27 mouse cellular contexts compared by ENCODE assay signal in the genomic region with DNA sequence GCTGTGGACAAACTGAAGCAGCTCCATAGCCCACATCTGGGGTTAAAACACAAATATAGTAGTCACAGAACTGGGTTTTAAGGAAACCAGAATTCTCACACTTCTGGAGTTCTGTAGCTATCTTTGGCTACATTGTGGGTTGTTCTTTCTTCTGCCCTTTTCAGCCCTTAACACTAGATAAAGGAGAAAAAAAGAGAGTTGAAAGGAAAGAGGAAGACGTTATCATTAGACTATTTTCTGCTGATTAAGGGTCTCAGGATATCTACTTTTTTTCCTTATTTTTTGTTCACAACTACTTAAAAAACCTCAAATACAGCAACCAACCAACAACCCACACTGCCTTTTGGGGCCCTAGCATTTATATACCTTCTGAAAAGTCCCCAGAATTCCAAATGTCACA.
DNase-seq lines count a peak whose midpoint lies in the region; ATAC-seq and TF ChIP-seq lines count a peak whose summit lies in the region.
"Had no signal": no experiment of that assay in that cellular context is flagged by ENCODE, and none has a peak within 500 bp of the region (broad histone marks: within the 10 kb centered on the region; RNA-seq: fewer than 3 reads in every experiment).

No protein-coding gene starts in this region.

- WGBS in lung, postnatal 0 days = 65% methylated on average over 1 of the region's 1 CpGs
- WGBS in olfactory bulb, adult 2 months = 33% methylated on average over 1 of the region's 1 CpGs
- WGBS in hindbrain, embryonic 11.5 days = 88% methylated on average over 1 of the region's 1 CpGs

- H3K9me3 ChIP-seq in lung, postnatal 0 days (ENCODE audit: low read length) = no peaks in the 10 kb centered on the region
- H3K9me3 ChIP-seq in MEL (replicated peaks; ENCODE audit: insufficient read depth, low read length) = no peaks in the 10 kb centered on the region
- H3K9me3 ChIP-seq in hindbrain, embryonic 11.5 days (ENCODE audit: control insufficient read depth, low read length) = no peaks in the 10 kb centered on the region
- H3K9me3 ChIP-seq: embryonic facial prominence, embryonic 13.5 days; embryonic facial prominence, embryonic 15.5 days; forebrain, embryonic 10.5 days; forebrain, embryonic 12.5 days; G1E had no signal

- no peaks in the 10 kb centered on the region for H3K27me3 ChIP-seq in lung, postnatal 0 days (replicated peaks; ENCODE audit: insufficient read depth, low read length)
- no peaks in the 10 kb centered on the region for H3K27me3 ChIP-seq in MEL (ENCODE audit: control insufficient read depth in 1 of 2, insufficient read depth in 2 of 2, low read length in 2 of 2)
- H3K27me3 ChIP-seq in hindbrain, embryonic 11.5 days (ENCODE audit: control insufficient read depth, insufficient read depth, low read length) = no peaks in the 10 kb centered on the region
- H3K27me3 ChIP-seq: CH12.LX; embryonic facial prominence, embryonic 13.5 days; embryonic facial prominence, embryonic 15.5 days; forebrain, embryonic 12.5 days had no signal

- no peak overlapping the region for H3K9ac ChIP-seq in lung, postnatal 0 days (replicated peaks; ENCODE audit: low read depth)
- H3K9ac ChIP-seq in MEL (ENCODE audit: control insufficient read depth, low read depth, low read length, poor library complexity, severe bottlenecking) = no peak overlapping the region
- no peak overlapping the region for H3K9ac ChIP-seq in hindbrain, embryonic 11.5 days (ENCODE audit: low read depth, low read length)
- H3K9ac ChIP-seq: embryonic facial prominence, embryonic 13.5 days; embryonic facial prominence, embryonic 15.5 days; forebrain, embryonic 12.5 days had no signal

- peaks cover 9% of the 10 kb centered on the region for H3K36me3 ChIP-seq in lung, postnatal 0 days (ENCODE audit: insufficient read depth, low read length)
- H3K36me3 ChIP-seq in MEL (ENCODE audit: control insufficient read depth in 1 of 2, insufficient read depth in 2 of 2, low read length in 2 of 2) = peaks cover 0 to 30% of the 10 kb centered on the region in 2 experiments; a peak in 2 of 4 replicates
- H3K36me3 ChIP-seq in hindbrain, embryonic 11.5 days (ENCODE audit: control insufficient read depth, insufficient read depth, low read length) = no peaks in the 10 kb centered on the region
- H3K36me3 ChIP-seq: embryonic facial prominence, embryonic 15.5 days; forebrain, embryonic 12.5 days had no signal

- intact Hi-C loops in heart, postnatal 25 days (cut with DNase I) = loop anchor here (5.0 kb wide), 1 partner anchor 106 kb away; no protein-coding TSS in a partner anchor

- no peak for TF ChIP-seq RAD21 in MEL (IDR thresholded peaks at IDR 0.05; ENCODE audit: low read depth, low read length)

- H3K79me2 ChIP-seq in MEL (ENCODE audit: control insufficient read depth, insufficient read depth, low read length, poor library complexity) = no peaks in the 10 kb centered on the region

- ATAC-seq in lung, postnatal 0 days = no peak
- no peak for ATAC-seq in hindbrain, embryonic 11.5 days (ENCODE audit: low FRiP score)
- ATAC-seq: CD4-positive, CD25-positive, alpha-beta regulatory T cell, adult 4 months; forebrain, embryonic 14.5 days; forebrain, embryonic 16.5 days had no signal

- H3K4me2 ChIP-seq in lung, postnatal 0 days (replicated peaks; ENCODE audit: low read depth, low read length) = no peak overlapping the region
- H3K4me2 ChIP-seq in hindbrain, embryonic 11.5 days (replicated peaks; ENCODE audit: low read depth, low read length) = no peak overlapping the region
- H3K4me2 ChIP-seq: embryonic facial prominence, embryonic 13.5 days; embryonic facial prominence, embryonic 15.5 days; forebrain, embryonic 12.5 days had no signal

- H3K4me1 ChIP-seq in lung, postnatal 0 days (ENCODE audit: insufficient read depth, low read depth, low read length) = no peaks in the 10 kb centered on the region
- H3K4me1 ChIP-seq in MEL (ENCODE audit: control insufficient read depth in 1 of 2, insufficient read depth in 2 of 2, low read length in 2 of 2) = peaks cover 17 to 19% of the 10 kb centered on the region in 2 experiments
- H3K4me1 ChIP-seq in olfactory bulb, adult 2 months (ENCODE audit: control insufficient read depth, insufficient read depth, low read length) = peaks cover 2% of the 10 kb centered on the region; the same call in 1 of the 2 replicates
- H3K4me1 ChIP-seq in hindbrain, embryonic 11.5 days (replicated peaks; ENCODE audit: control insufficient read depth, insufficient read depth, low read length) = no peaks in the 10 kb centered on the region
- H3K4me1 ChIP-seq: embryonic facial prominence, embryonic 13.5 days; embryonic facial prominence, embryonic 15.5 days; forebrain, embryonic 10.5 days; forebrain, embryonic 12.5 days had no signal

- H3K27ac ChIP-seq in lung, postnatal 0 days (ENCODE audit: low read length) = peak overlapping the region; percentile 0; the same call in 1 of the 2 replicates
- peak overlapping the region; percentile 55 for H3K27ac ChIP-seq in MEL (ENCODE audit: control insufficient read depth, low read depth, low read length)
- peak overlapping the region; percentile 51 for H3K27ac ChIP-seq in olfactory bulb, adult 2 months (ENCODE audit: insufficient read depth, low read depth, low read length)
- H3K27ac ChIP-seq in hindbrain, embryonic 11.5 days (ENCODE audit: low read depth, low read length) = no peak overlapping the region
- H3K27ac ChIP-seq: embryonic facial prominence, embryonic 13.5 days; embryonic facial prominence, embryonic 15.5 days; forebrain, embryonic 10.5 days; forebrain, embryonic 12.5 days had no signal

- H3K4me3 ChIP-seq in lung, postnatal 0 days (ENCODE audit: low read depth, low read length) = no peak overlapping the region
- H3K4me3 ChIP-seq in MEL (ENCODE audit: control insufficient read depth in 1 of 2, insufficient read depth in 1 of 2, low read depth in 2 of 2, low read length in 2 of 2) = no peak overlapping the region
- no peak overlapping the region for H3K4me3 ChIP-seq in olfactory bulb, adult 2 months (ENCODE audit: insufficient read depth, low read depth, low read length)
- no peak overlapping the region for H3K4me3 ChIP-seq in hindbrain, embryonic 11.5 days (ENCODE audit: low read depth, low read length)
- H3K4me3 ChIP-seq: embryonic facial prominence, embryonic 13.5 days; embryonic facial prominence, embryonic 15.5 days; erythroblast, embryonic 14.5 days; forebrain, embryonic 10.5 days; forebrain, embryonic 12.5 days had no signal

- TF ChIP-seq CTCF in lung, postnatal 0 days (IDR thresholded peaks at IDR 0.05) = no peak
- TF ChIP-seq CTCF in MEL (IDR thresholded peaks at IDR 0.05 in 2 of 3, conservative IDR thresholded peaks at IDR 0.05 in 1 of 3; ENCODE audit: control insufficient read depth in 1 of 3, insufficient read depth in 1 of 3, low read depth in 2 of 3, low read length in 3 of 3, poor library complexity in 1 of 3, severe bottlenecking in 1 of 3) = no peak
- TF ChIP-seq CTCF in olfactory bulb, adult 2 months (IDR thresholded peaks at IDR 0.05; ENCODE audit: insufficient read depth, low read depth, low read length) = no peak

- TF ChIP-seq EP300 in lung, postnatal 0 days (IDR thresholded peaks at IDR 0.05) = no peak
- peak; percentile 56 to 81 for TF ChIP-seq EP300 in MEL (IDR thresholded peaks at IDR 0.05; ENCODE audit: low read depth in 1 of 2, low read length in 2 of 2)

- peak; percentile 15 for DNase-seq in heart, adult 11 months
- DNase-seq in heart, postnatal 25 days (ENCODE audit: low spot score) = no peak
- no peak for DNase-seq in lung, postnatal 0 days (ENCODE audit: low spot score)
- DNase-seq in lung, postnatal 10 days = no peak
- peak; percentile 23 for DNase-seq in MEL (ENCODE audit: low read depth, low spot score)
- DNase-seq in hindbrain, embryonic 11.5 days (ENCODE audit: low spot score) = no peak
- DNase-seq: adrenal gland, adult 2 months; adrenal gland, postnatal 10 days; adrenal gland, postnatal 25 days; B cell, adult 2 months; cerebellum, adult 11-12 months; cerebellum, adult 2 months; cerebellum, adult 9-10 months; cerebellum, postnatal 10 days; cerebellum, postnatal 25 days; embryo, embryonic 11 days had no signal

- no peak for TF ChIP-seq POLR2A in MEL (IDR thresholded peaks at IDR 0.05; ENCODE audit: control insufficient read depth in 1 of 2, insufficient read depth in 1 of 2, low read depth in 1 of 2, low read length in 2 of 2, poor library complexity in 1 of 2)
- TF ChIP-seq POLR2A in olfactory bulb, adult 2 months (IDR thresholded peaks at IDR 0.05; ENCODE audit: insufficient read depth, low read depth, low read length) = no peak

TF ChIP-seq in MEL, 35 proteins besides CTCF, POLR2A, EP300 and RAD21 (continues in another document):
- TF ChIP-seq ETS1 (IDR thresholded peaks at IDR 0.05; ENCODE audit: low read depth, low read length) (peak; percentile 58), MAX (IDR thresholded peaks at IDR 0.05; ENCODE audit: low read length) (no peak), MAZ (IDR thresholded peaks at IDR 0.05; ENCODE audit: low read depth, low read length) (no peak), GATA1 (IDR thresholded peaks at IDR 0.05; ENCODE audit: low read depth, low read length) (peak; percentile 74), MAFK (IDR thresholded peaks at IDR 0.05; ENCODE audit: borderline replicate concordance, low read depth, low read length) (peak; percentile 68), POLR2AphosphoS5 (IDR thresholded peaks at IDR 0.05; ENCODE audit: borderline replicate concordance, low read depth, low read length) (no peak), SMC3 (IDR thresholded peaks at IDR 0.05; ENCODE audit: low read depth, low read length) (no peak), ZNF384 (IDR thresholded peaks at IDR 0.05; ENCODE audit: low read depth, low read length) (peak; percentile 88), KAT2A (conservative IDR thresholded peaks at IDR 0.05; ENCODE audit: low read depth, low read length) (no peak), ZKSCAN1 (IDR thresholded peaks at IDR 0.05; ENCODE audit: low read depth, low read length) (no peak), TCF12 (IDR thresholded peaks at IDR 0.05; ENCODE audit: low read depth, low read length) (peak; percentile 46; the same call in 1 of the 2 replicates), ELF1 (IDR thresholded peaks at IDR 0.05; ENCODE audit: low read depth, low read length) (no peak), POLR2AphosphoS2 (IDR thresholded peaks at IDR 0.05; ENCODE audit: low read length) (no peak), MYB (IDR thresholded peaks at IDR 0.05; ENCODE audit: low read depth, low read length) (no peak), MYC (IDR thresholded peaks at IDR 0.05; ENCODE audit: low read depth, low read length) (no peak), SIN3A (IDR thresholded peaks at IDR 0.05; ENCODE audit: low read length) (no peak), CHD1 (IDR thresholded peaks at IDR 0.05; ENCODE audit: low read depth, low read length) (no peak), MEF2A (IDR thresholded peaks at IDR 0.05; ENCODE audit: extremely low read depth, insufficient replicate concordance, low read depth, low read length, poor library complexity, severe bottlenecking) (0 out of 2 replicates have a peak, but pooled peaks have one; percentile 35), RCOR1 (IDR thresholded peaks at IDR 0.05; ENCODE audit: low read depth, low read length) (no peak), E2F4 (IDR thresholded peaks at IDR 0.05; ENCODE audit: borderline replicate concordance, low read depth, low read length) (no peak)

Comparison
In these comparisons a context has a peak if more than half of its experiments do, and no peak if none do; other contexts are left out.
1. DNase-seq: peak in heart, adult 11 months (single experiment) and MEL (single experiment); none in heart, postnatal 25 days (single experiment), lung, postnatal 0 days (single experiment), lung, postnatal 10 days (single experiment) and hindbrain, embryonic 11.5 days (single experiment).